Mouse (Mus musculus) monocyte, adult 59 days (primary cell): ENCODE measurements around the gene Gmfg. TPM values are rescaled to one million over a fixed set of nuclear protein-coding genes. Genes with fewer than 3 reads are reported as not detected.

Source experiments
- total RNA-seq, 2 experiments: library from RNA; stranded (reverse); gene quantifications; one replicate each; pipeline ENCODE4 v1.2.4; 2023

The Gmfg gene
- total RNA-seq: 100 to 1,000 TPM; 265 to 280 TPM

GRCm38 (mm10) chr7:28436932-28437570 is at the start of gene Gmfg:
Gene Gmfg (plus strand): TSS chr7:28437447.

GRCm38 (mm10) chr7:28392429-28393271 is 44.6 kb upstream of the Gmfg start, which contains the start of the genes Med29 and Paf1:
Gene Med29 (minus strand): TSS chr7:28392708.
Gene Paf1 (plus strand): TSS chr7:28392951.

GRCm38 (mm10) chr7:28451531-28452360 is 14.5 kb downstream of the Gmfg start, which contains the start of gene Lrfn1:
Gene Lrfn1 (plus strand): TSS chr7:28451980.

Other genes starting within 250 kb of the Gmfg start
- 1 to 10 TPM; 1.6 to 2.3 TPM for gene Eid2, start 169.6 kb upstream of the Gmfg start, total RNA-seq
- 1 to 10 TPM; 6.0 to 7.1 TPM for gene Eid2b, start 159.7 kb upstream of the Gmfg start, total RNA-seq
- not detected for gene Selenov, start 146.3 kb upstream of the Gmfg start, total RNA-seq
- gene Dll3, start 135.2 kb upstream of the Gmfg start, total RNA-seq: not detected
- 10 to 100 TPM; 28.9 to 29.0 TPM for gene Timm50, start 125.4 kb upstream of the Gmfg start, total RNA-seq
- 100 to 1,000 TPM; 118 to 123 TPM for gene Supt5, start 98.7 kb upstream of the Gmfg start, total RNA-seq
- gene Rps16, start 86.8 kb upstream of the Gmfg start, total RNA-seq: 1,000 to 10,000 TPM; 1,784 to 1,904 TPM
- 10 to 100 TPM; 38.7 to 42.8 TPM for gene Plekhg2, start 64.8 kb upstream of the Gmfg start, total RNA-seq
- gene Zfp36, start 57.2 kb upstream of the Gmfg start, total RNA-seq: 1,000 to 10,000 TPM; 3,101 to 3,326 TPM
- gene Med29, start 44.7 kb upstream of the Gmfg start, total RNA-seq: 10 to 100 TPM; 15.0 to 18.4 TPM
- gene Paf1, start 44.5 kb upstream of the Gmfg start, total RNA-seq: 100 to 1,000 TPM; 153 to 188 TPM
- gene Lrfn1, start 14.5 kb downstream of the Gmfg start, total RNA-seq: 10 to 100 TPM; 10.6 to 17.6 TPM
- gene Ifnl2, start 73.0 kb downstream of the Gmfg start, total RNA-seq: not detected
- not detected for gene Ifnl3, start 85.4 kb downstream of the Gmfg start, total RNA-seq
- gene Sycn, start 103.4 kb downstream of the Gmfg start, total RNA-seq: not detected
- 1 to 10 TPM; 1.5 to 2.3 TPM for gene Nccrp1, start 109.8 kb downstream of the Gmfg start, total RNA-seq
- 10 to 100 TPM; 59.5 to 62.7 TPM for gene Samd4b, start 160.7 kb downstream of the Gmfg start, total RNA-seq
- gene Pak4, start 160.7 kb downstream of the Gmfg start, total RNA-seq: 10 to 100 TPM; 30.1 to 35.2 TPM
- gene Acp7, start 193.9 kb downstream of the Gmfg start, total RNA-seq: not detected